Mouse (Mus musculus): Measurements from ENCODE around the gene Pitx3. TPM values are rescaled to one million over a fixed set of nuclear protein-coding genes. Genes with fewer than 3 reads are reported as not detected.

Pitx3 gene
- polyA plus RNA-seq, 1 experiment from 2014 or later: 0.28 TPM

DNA sequence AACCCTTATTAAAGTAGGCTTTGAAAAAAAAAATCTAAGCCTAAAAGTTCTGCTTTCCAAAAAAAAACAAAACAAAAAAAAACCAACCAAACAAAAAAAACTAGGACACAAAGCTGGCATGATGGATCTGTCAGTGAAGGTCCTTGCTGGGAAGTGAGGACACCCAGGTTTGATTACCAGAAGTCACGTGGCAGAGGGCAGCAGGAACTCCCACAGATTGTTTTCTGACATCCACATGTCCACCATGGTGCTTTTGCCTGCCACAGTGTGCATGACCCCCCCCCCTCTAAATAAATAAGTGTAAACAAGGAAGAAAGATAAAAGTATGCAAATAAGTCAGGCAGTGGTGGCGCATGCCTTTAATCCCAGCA is 44.0 kb downstream of the Pitx3 start:
- no peak overlapping the region for H3K27ac ChIP-seq (replicated peaks)
- ATAC-seq (ENCODE audit: insufficient read depth): no peak
- no peaks in the 10 kb centered on the region for H3K36me3 ChIP-seq (replicated peaks)
- H3K4me3 ChIP-seq (replicated peaks): no peak overlapping the region
- H3K4me1 ChIP-seq (replicated peaks): no peaks in the 10 kb centered on the region
- H3K9ac ChIP-seq: no peak overlapping the region
- no peaks in the 10 kb centered on the region for H3K9me3 ChIP-seq (replicated peaks)
- no peak overlapping the region for H3K4me2 ChIP-seq
- no peaks in the 10 kb centered on the region for H3K27me3 ChIP-seq
- WGBS (ENCODE audit: insufficient replicate concordance): 68% methylated on average over 2 of the region's 2 CpGs

DNA sequence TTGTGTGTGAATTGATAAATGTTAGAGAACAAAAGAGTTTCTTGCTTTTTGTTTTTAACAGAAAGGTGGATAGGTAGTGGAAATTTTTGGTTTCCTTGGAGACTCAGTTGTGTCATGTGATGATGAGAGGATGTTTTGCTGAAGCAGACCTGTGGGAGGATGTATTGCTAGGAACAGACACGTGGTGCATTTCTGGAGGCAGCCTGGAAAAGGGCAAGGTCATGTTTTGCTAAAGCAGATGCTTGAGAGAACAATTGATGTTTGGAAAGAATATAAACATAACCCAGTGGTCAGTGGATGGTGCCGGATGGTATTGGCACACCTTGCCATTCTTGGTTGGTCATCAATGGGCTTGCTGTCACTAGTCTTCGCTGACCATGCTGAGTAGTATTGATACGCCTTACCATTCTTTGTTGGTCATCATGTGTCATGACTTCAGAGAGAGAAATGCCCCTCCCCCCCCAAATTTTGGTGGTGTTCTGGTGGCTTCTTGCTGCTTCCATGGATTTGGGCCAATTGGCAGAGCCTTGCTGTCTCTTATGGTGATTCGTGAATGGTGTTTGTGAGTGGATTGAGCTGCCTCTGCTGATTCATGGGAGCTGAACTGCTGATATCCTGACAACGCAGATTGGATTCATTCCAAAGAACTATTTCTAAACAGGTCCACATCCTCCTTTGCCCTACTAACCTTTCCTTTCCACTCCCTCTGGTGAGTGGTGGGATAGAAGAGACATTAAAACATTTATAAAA is 44.5 kb downstream of the Pitx3 start:
- H3K27me3 ChIP-seq: no peaks in the 10 kb centered on the region
- no peak overlapping the region for H3K27ac ChIP-seq (replicated peaks)
- no peak overlapping the region for H3K4me3 ChIP-seq (replicated peaks)
- no peak overlapping the region for H3K9ac ChIP-seq
- H3K9me3 ChIP-seq (replicated peaks): no peaks in the 10 kb centered on the region
- no peak for ATAC-seq (ENCODE audit: insufficient read depth)
- no peak overlapping the region for H3K4me2 ChIP-seq
- no peaks in the 10 kb centered on the region for H3K36me3 ChIP-seq (replicated peaks)
- 68% methylated on average over 6 of the region's 6 CpGs for WGBS (ENCODE audit: insufficient replicate concordance)
- no peaks in the 10 kb centered on the region for H3K4me1 ChIP-seq (replicated peaks)

DNA sequence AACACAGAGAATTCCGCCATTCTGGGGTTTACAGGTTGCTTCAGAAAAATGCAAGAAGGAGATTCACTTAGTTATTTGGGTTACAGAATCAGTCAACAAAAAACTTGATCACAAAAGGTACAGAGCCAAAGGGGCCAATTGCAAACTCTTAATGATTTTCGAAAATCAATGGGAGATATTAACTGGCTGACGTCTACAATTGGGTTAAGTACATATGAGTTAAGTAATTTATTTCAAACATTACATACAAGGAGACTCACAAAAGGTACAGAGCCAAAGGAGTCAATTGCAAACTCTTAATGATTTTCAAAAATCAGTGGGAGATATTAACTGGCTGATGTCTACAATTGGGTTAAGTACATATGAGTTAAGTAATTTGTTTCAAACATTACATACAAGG is 48.6 kb downstream of the Pitx3 start:
- no peaks in the 10 kb centered on the region for H3K4me1 ChIP-seq (replicated peaks)
- H3K27me3 ChIP-seq: no peaks in the 10 kb centered on the region
- WGBS (ENCODE audit: insufficient replicate concordance): 75% methylated on average over 3 of the region's 3 CpGs
- no peak overlapping the region for H3K4me2 ChIP-seq
- H3K4me3 ChIP-seq (replicated peaks): no peak overlapping the region
- H3K9ac ChIP-seq: no peak overlapping the region
- ATAC-seq (ENCODE audit: insufficient read depth): no peak
- no peaks in the 10 kb centered on the region for H3K36me3 ChIP-seq (replicated peaks)
- no peak overlapping the region for H3K27ac ChIP-seq (replicated peaks)
- H3K9me3 ChIP-seq (replicated peaks): no peaks in the 10 kb centered on the region

GRCm38 (mm10) chr19:46096396-46096795 is 51.7 kb downstream of the Pitx3 start:
- no peak for ATAC-seq (ENCODE audit: insufficient read depth)
- 0 out of 2 replicates have a peak, but pooled peaks cover 4% of the 10 kb centered on the region for H3K27me3 ChIP-seq
- H3K4me3 ChIP-seq (replicated peaks): no peak overlapping the region
- no peak overlapping the region for H3K9ac ChIP-seq
- 68% methylated on average over 5 of the region's 5 CpGs for WGBS (ENCODE audit: insufficient replicate concordance)
- no peak overlapping the region for H3K4me2 ChIP-seq
- H3K9me3 ChIP-seq (replicated peaks): no peaks in the 10 kb centered on the region
- no peaks in the 10 kb centered on the region for H3K36me3 ChIP-seq (replicated peaks)
- H3K4me1 ChIP-seq (replicated peaks): no peaks in the 10 kb centered on the region
- no peak overlapping the region for H3K27ac ChIP-seq (replicated peaks)

DNA sequence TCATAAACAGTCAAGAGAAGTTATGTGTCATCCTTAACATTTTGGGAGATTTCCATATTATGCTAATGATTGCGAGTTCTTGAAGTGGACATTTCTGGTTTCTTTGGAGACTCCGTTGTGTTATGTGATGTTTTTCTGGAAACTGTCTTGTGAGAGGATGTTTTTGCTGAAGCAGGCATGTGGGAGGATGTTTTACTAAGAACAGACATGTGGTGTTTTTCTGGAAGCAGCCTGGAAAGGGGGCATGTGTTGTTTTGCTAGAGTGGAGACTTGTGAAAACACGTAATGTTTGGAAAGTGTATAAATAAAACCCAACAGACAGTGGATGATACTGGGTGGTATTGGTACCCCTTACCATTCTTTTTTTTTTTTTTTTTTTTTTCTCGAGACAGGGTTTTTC is 52.8 kb downstream of the Pitx3 start:
- no peak overlapping the region for H3K4me3 ChIP-seq (replicated peaks)
- 66% methylated on average over 4 of the region's 4 CpGs for WGBS (ENCODE audit: insufficient replicate concordance)
- H3K36me3 ChIP-seq (replicated peaks): no peaks in the 10 kb centered on the region
- no peak overlapping the region for H3K4me2 ChIP-seq
- no peak overlapping the region for H3K9ac ChIP-seq
- no peaks in the 10 kb centered on the region for H3K9me3 ChIP-seq (replicated peaks)
- ATAC-seq (ENCODE audit: insufficient read depth): no peak
- 0 out of 2 replicates have a peak, but pooled peaks cover 4% of the 10 kb centered on the region for H3K27me3 ChIP-seq
- H3K27ac ChIP-seq (replicated peaks): no peak overlapping the region
- H3K4me1 ChIP-seq (replicated peaks): no peaks in the 10 kb centered on the region

GRCm38 (mm10) chr19:46094144-46094543 is 54.0 kb downstream of the Pitx3 start:
- ATAC-seq (ENCODE audit: insufficient read depth): no peak
- Histone ChIP-seq H3K27ac (replicated peaks) (no peak overlapping the region), H3K4me1 (replicated peaks) (no peaks in the 10 kb centered on the region), H3K4me3 (replicated peaks) (no peak overlapping the region), H3K4me2 (no peak overlapping the region), H3K36me3 (replicated peaks) (no peaks in the 10 kb centered on the region), H3K9me3 (replicated peaks) (no peaks in the 10 kb centered on the region), H3K27me3 (0 out of 2 replicates have a peak, but pooled peaks cover 4% of the 10 kb centered on the region), H3K9ac (no peak overlapping the region)
- 86% methylated on average over 2 of the region's 2 CpGs for WGBS (ENCODE audit: insufficient replicate concordance)

- H3K4me2 ChIP-seq: no peak overlapping the region
- ATAC-seq (ENCODE audit: insufficient read depth): no peak
- H3K9ac ChIP-seq: no peak overlapping the region
- H3K9me3 ChIP-seq (replicated peaks): no peaks in the 10 kb centered on the region
- WGBS (ENCODE audit: insufficient replicate concordance): 71% methylated on average over 4 of the region's 4 CpGs
- 0 out of 2 replicates have a peak, but pooled peaks cover 4% of the 10 kb centered on the region for H3K27me3 ChIP-seq
- no peak overlapping the region for H3K4me3 ChIP-seq (replicated peaks)
- no peaks in the 10 kb centered on the region for H3K36me3 ChIP-seq (replicated peaks)
- no peaks in the 10 kb centered on the region for H3K4me1 ChIP-seq (replicated peaks)
- no peak overlapping the region for H3K27ac ChIP-seq (replicated peaks)
Measured at GRCm38 (mm10) chr19:46091641-46092040, 56.5 kb downstream of the Pitx3 start.

DNA sequence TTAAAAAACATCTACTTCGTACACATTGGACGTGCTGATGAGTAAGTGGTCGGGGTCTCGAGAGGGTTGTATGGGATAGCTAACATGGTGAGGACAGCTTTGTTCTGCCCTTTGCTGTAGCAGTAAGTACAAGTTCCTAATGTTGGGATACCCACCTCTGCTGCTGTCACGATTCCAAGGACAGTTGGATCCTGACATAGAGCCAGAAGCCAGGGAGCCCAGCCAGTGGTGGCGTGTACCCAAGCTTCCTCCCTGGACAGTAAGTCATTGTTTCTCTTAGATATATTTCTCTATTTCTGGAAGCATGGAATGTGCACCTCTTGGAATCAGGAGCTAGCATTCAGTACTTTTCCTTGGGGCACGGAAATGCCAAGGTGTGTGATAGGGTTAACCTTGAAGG is 60.3 kb downstream of the Pitx3 start:
- Histone ChIP-seq H3K36me3 (replicated peaks) (peaks cover 28% of the 10 kb centered on the region), H3K27ac (replicated peaks) (no peak overlapping the region), H3K4me2 (no peak overlapping the region), H3K4me1 (replicated peaks) (no peaks in the 10 kb centered on the region), H3K9me3 (replicated peaks) (no peaks in the 10 kb centered on the region), H3K27me3 (0 out of 2 replicates have a peak, but pooled peaks cover 4% of the 10 kb centered on the region), H3K4me3 (replicated peaks) (no peak overlapping the region), H3K9ac (no peak overlapping the region)
- no peak for ATAC-seq (ENCODE audit: insufficient read depth)
- 71% methylated on average over 7 of the region's 7 CpGs for WGBS (ENCODE audit: insufficient replicate concordance)

GRCm38 (mm10) chr19:46086337-46086736 is 61.8 kb downstream of the Pitx3 start:
- Histone ChIP-seq H3K36me3 (replicated peaks) (peaks cover 43% of the 10 kb centered on the region), H3K4me2 (no peak overlapping the region), H3K9ac (no peak overlapping the region), H3K27me3 (no peaks in the 10 kb centered on the region), H3K4me3 (replicated peaks) (no peak overlapping the region), H3K4me1 (replicated peaks) (no peaks in the 10 kb centered on the region), H3K9me3 (replicated peaks) (no peaks in the 10 kb centered on the region), H3K27ac (replicated peaks) (no peak overlapping the region)
- 30% methylated on average over 3 of the region's 3 CpGs for WGBS (ENCODE audit: insufficient replicate concordance)
- no peak for ATAC-seq (ENCODE audit: insufficient read depth)

Other genes with a start within 250 kb of the Pitx3 start
- 4.0 and 4.1 TPM in 2 replicates for gene Armh3, start 149.8 kb downstream of the Pitx3 start, polyA plus RNA-seq (2015; fragmentation: Nextera tagmentation; extraction: Ambion mirVana)
- 3.0 and 3.2 TPM in 2 replicates for gene Hps6, start 144.8 kb downstream of the Pitx3 start, polyA plus RNA-seq (2015; fragmentation: Nextera tagmentation; extraction: Ambion mirVana)
- 15.7 and 17.0 TPM in 2 replicates for gene Pprc1, start 103.4 kb downstream of the Pitx3 start, polyA plus RNA-seq (2015; fragmentation: Nextera tagmentation; extraction: Ambion mirVana)
- 27.0 and 31.2 TPM in 2 replicates for gene Ldb1, start 103.1 kb downstream of the Pitx3 start, polyA plus RNA-seq (2015; fragmentation: Nextera tagmentation; extraction: Ambion mirVana)
- 47.3 and 48.8 TPM in 2 replicates for gene Nolc1, start 72.5 kb downstream of the Pitx3 start, polyA plus RNA-seq (2015; fragmentation: Nextera tagmentation; extraction: Ambion mirVana)
- 0.13 TPM in 1 of 2 replicates, not detected in the other for gene Elovl3, start 16.4 kb downstream of the Pitx3 start, polyA plus RNA-seq (2015; fragmentation: Nextera tagmentation; extraction: Ambion mirVana)
- 18.3 and 20.8 TPM in 2 replicates for gene Gbf1, start 4.2 kb upstream of the Pitx3 start, polyA plus RNA-seq (2015; fragmentation: Nextera tagmentation; extraction: Ambion mirVana)
- gene Nfkb2, start 156.0 kb upstream of the Pitx3 start, polyA plus RNA-seq (2015; fragmentation: Nextera tagmentation; extraction: Ambion mirVana): 4.0 and 4.2 TPM in 2 replicates
- 5.0 and 5.7 TPM in 2 replicates for gene Psd, start 178.8 kb upstream of the Pitx3 start, polyA plus RNA-seq (2015; fragmentation: Nextera tagmentation; extraction: Ambion mirVana)
- gene Fbxl15, start 179.9 kb upstream of the Pitx3 start, polyA plus RNA-seq (2015; fragmentation: Nextera tagmentation; extraction: Ambion mirVana): 12.2 and 12.4 TPM in 2 replicates
- 73.0 and 82.8 TPM in 2 replicates for gene Cuedc2, start 190.4 kb upstream of the Pitx3 start, polyA plus RNA-seq (2015; fragmentation: Nextera tagmentation; extraction: Ambion mirVana)
- gene Mfsd13a, start 192.8 kb upstream of the Pitx3 start, polyA plus RNA-seq (2015; fragmentation: Nextera tagmentation; extraction: Ambion mirVana): 12.5 and 14.8 TPM in 2 replicates
- gene 2310034G01Rik, start 202.0 kb upstream of the Pitx3 start, polyA plus RNA-seq (2015; fragmentation: Nextera tagmentation; extraction: Ambion mirVana): 0.22 and 0.46 TPM in 2 replicates
- 49.4 and 53.3 TPM in 2 replicates for gene Actr1a, start 247.4 kb upstream of the Pitx3 start, polyA plus RNA-seq (2015; fragmentation: Nextera tagmentation; extraction: Ambion mirVana)
- 5.4 and 5.8 TPM in 2 replicates for gene Sufu, start 248.6 kb upstream of the Pitx3 start, polyA plus RNA-seq (2015; fragmentation: Nextera tagmentation; extraction: Ambion mirVana)